In genomic region chr10:22819871-22820590, GRCm38 (mm10) we compare ENCODE assay signal across 9 mouse cellular contexts. TPM values are rescaled to one million over a fixed set of nuclear protein-coding genes. Genes with fewer than 3 reads are reported as not detected.
DNase-seq lines count a peak whose midpoint lies in the region; ATAC-seq lines count a peak whose summit lies in the region.
"Had no signal": no experiment of that assay in that cellular context is flagged by ENCODE, and none has a peak within 500 bp of the region (broad histone marks: within the 10 kb centered on the region; RNA-seq: fewer than 3 reads in every experiment).

Gene Tcf21 (minus strand): TSS chr10:22820174.

- peak; percentile 78 for DNase-seq in heart, adult 8-10 months (ENCODE audit: low spot score)
- DNase-seq in right cerebral cortex, postnatal 25 days: no peak
- no peak for DNase-seq in B cell, adult 2 months
- no peak for DNase-seq in right cerebral cortex, adult 18-20 months

- H3K27ac ChIP-seq in kidney, embryonic 15.5 days: peak within 1 kb of the TSS; percentile 94
- peak within 1 kb of the TSS; percentile 94 for H3K27ac ChIP-seq in lung, embryonic 16.5 days (ENCODE audit: low read length)

- ATAC-seq in erythroblast, adult 5-6 weeks (replicated peaks; ENCODE audit: low FRiP score, poor library complexity, severe bottlenecking): no peak
- peak; percentile 81 for ATAC-seq in kidney, embryonic 15.5 days (replicated peaks; ENCODE audit: low FRiP score)
- ATAC-seq in lung, embryonic 16.5 days (ENCODE audit: low read depth): peak; percentile 89

- H3K4me3 ChIP-seq in erythroblast, embryonic 14.5 days (replicated peaks): peak within 1 kb of the TSS; percentile 25
- peak within 1 kb of the TSS; percentile 61 for H3K4me3 ChIP-seq in kidney, embryonic 15.5 days (replicated peaks)
- H3K4me3 ChIP-seq in lung, embryonic 16.5 days (ENCODE audit: low read length): peak within 1 kb of the TSS; percentile 60

- 3% methylated on average over 20 of the region's 20 CpGs for WGBS in kidney, embryonic 15.5 days
- WGBS in lung, embryonic 16.5 days: 6% methylated on average over 20 of the region's 20 CpGs

- H3K4me2 ChIP-seq in kidney, embryonic 15.5 days: peak within 1 kb of the TSS; percentile 56
- H3K4me2 ChIP-seq in lung, embryonic 16.5 days (ENCODE audit: low read depth, low read length): peak within 1 kb of the TSS; percentile 51

- no peaks in the 10 kb centered on the region for H3K4me1 ChIP-seq in erythroblast, embryonic 14.5 days (ENCODE audit: control insufficient read depth)
- H3K4me1 ChIP-seq in kidney, embryonic 15.5 days: peaks cover 48% of the 10 kb centered on the region
- H3K4me1 ChIP-seq in lung, embryonic 16.5 days (replicated peaks; ENCODE audit: control insufficient read depth, insufficient read depth, low read length): peaks cover 10% of the 10 kb centered on the region; the same call in 1 of the 2 replicates

- H3K36me3 ChIP-seq in erythroblast, embryonic 14.5 days (ENCODE audit: control insufficient read depth): no peaks in the 10 kb centered on the region
- H3K36me3 ChIP-seq in kidney, embryonic 15.5 days: no peaks in the 10 kb centered on the region
- no peaks in the 10 kb centered on the region for H3K36me3 ChIP-seq in lung, embryonic 16.5 days (ENCODE audit: control insufficient read depth, insufficient read depth, low read length)

- H3K27me3 ChIP-seq in erythroblast, embryonic 14.5 days (ENCODE audit: control insufficient read depth): peaks cover 81% of the 10 kb centered on the region
- H3K27me3 ChIP-seq in kidney, embryonic 15.5 days: peaks cover 14% of the 10 kb centered on the region
- peaks cover 14% of the 10 kb centered on the region for H3K27me3 ChIP-seq in lung, embryonic 16.5 days (ENCODE audit: control insufficient read depth, insufficient read depth, low read depth, low read length)

- H3K9me3 ChIP-seq in erythroblast, embryonic 14.5 days (ENCODE audit: control insufficient read depth, low read length): no peaks in the 10 kb centered on the region
- H3K9me3 ChIP-seq in kidney, embryonic 15.5 days (replicated peaks): no peaks in the 10 kb centered on the region
- H3K9me3 ChIP-seq in lung, embryonic 16.5 days (ENCODE audit: control insufficient read depth, low read length): no peaks in the 10 kb centered on the region

- peak within 1 kb of the TSS; percentile 74 for H3K9ac ChIP-seq in kidney, embryonic 15.5 days
- peak within 1 kb of the TSS; percentile 84 for H3K9ac ChIP-seq in lung, embryonic 16.5 days (ENCODE audit: low read length)

RNA-seq across cellular contexts. Expression of gene Tcf21, which starts in this region (rescaled TPM):
- polyA plus RNA-seq in erythroblast, embryonic 14.5 days (2012): not detected in 2 replicates
- not detected in 2 replicates for total RNA-seq in erythroblast, adult 5-6 weeks (2015; ENCODE audit: low replicate concordance)
- not detected in 2 replicates for total RNA-seq in erythroblast, adult 5-6 weeks (2017; ENCODE audit: low replicate concordance)
- 10 to 100 TPM in 1 of 4 experiments, 1 to 10 TPM in 3; 8.2 to 11.1 (median 9.0) TPM for total RNA-seq in heart, adult 8-10 months (2022)
- polyA plus RNA-seq in kidney, embryonic 15.5 days (2015; fragmentation: Nextera tagmentation; extraction: Ambion mirVana): 325 and 329 TPM in 2 replicates
- 383 and 396 TPM in 2 replicates for polyA plus RNA-seq in lung, embryonic 16.5 days (2015; fragmentation: Nextera tagmentation; extraction: Ambion mirVana)
- polyA plus RNA-seq: cortical plate, adult 2 months had no signal

Comparison
In these comparisons a context has a peak if more than half of its experiments do, and no peak if none do; other contexts are left out.
1. RNA of gene Tcf21 (total RNA-seq): 8.2 to 11.1 TPM in heart, adult 8-10 months; not detected in erythroblast, adult 5-6 weeks; every median in the first group is over 4 times any median in the second.
2. RNA of gene Tcf21 (polyA plus RNA-seq): 383 to 396 TPM in lung, embryonic 16.5 days and 325 to 329 TPM in kidney, embryonic 15.5 days; not detected in erythroblast, embryonic 14.5 days; every median in the first group is over 100 times any median in the second.
3. Peak in every context shown above with its lines, with median percentiles within 50 percentile points of each other: H3K4me3 ChIP-seq.